Mouse (Mus musculus) intestine, embryonic 16.5 days (tissue): ENCODE results near the gene Prss57. TPM values are rescaled to one million over a fixed set of nuclear protein-coding genes. Genes with fewer than 3 reads are reported as not detected.

Experiments used
- ATAC-seq: fragments of 200-750 bp; cut with Nextera tagmentation; 2 replicates; pipeline ENCODE4 v1.8.0; 2017; ENCODE audit warnings: moderate TSS enrichment, moderate library complexity
- H3K27ac ChIP-seq: fragments of 300-500 bp; sonication (generic); 2 replicates; pipeline ENCODE4 v1.5.1; 2014; ENCODE audit warnings: mild to moderate bottlenecking, low read length
- H3K27me3 ChIP-seq: fragments of 300-500 bp; sonication (generic); replicated peaks from 2 replicates; pipeline ENCODE4 v1.6.1; 2014; ENCODE audit warnings: low read length, control low read depth, mixed read lengths; ENCODE audit not compliant: control insufficient read depth, insufficient read depth
- H3K36me3 ChIP-seq: fragments of 300-500 bp; sonication (generic); 2 replicates; pipeline ENCODE4 v1.6.1; 2014; ENCODE audit warnings: low read length, control low read depth; ENCODE audit not compliant: control insufficient read depth, insufficient read depth
- H3K4me1 ChIP-seq: fragments of 300-500 bp; sonication (generic); 2 replicates; pipeline ENCODE4 v1.6.1; 2014; ENCODE audit warnings: low read length, control low read depth, mixed read lengths; ENCODE audit not compliant: control insufficient read depth, insufficient read depth
- H3K4me2 ChIP-seq: fragments of 300-500 bp; sonication (generic); 2 replicates; pipeline ENCODE4 v1.6.1; 2014; ENCODE audit warnings: low read depth, low read length, control low read depth
- H3K4me3 ChIP-seq: fragments of 300-500 bp; sonication (generic); 2 replicates; pipeline ENCODE4 v1.5.1; 2014; ENCODE audit warnings: mild to moderate bottlenecking, low read length
- H3K9ac ChIP-seq: fragments of 300-500 bp; sonication (generic); 2 replicates; pipeline ENCODE4 v1.6.1; 2014; ENCODE audit warnings: low read depth, low read length
- H3K9me3 ChIP-seq: fragments of 300-500 bp; sonication (generic); 2 replicates; pipeline ENCODE4 v1.6.1; 2016; ENCODE audit warnings: low read length, control low read depth; ENCODE audit not compliant: control insufficient read depth
- WGBS: fragments of 180-500 bp; shearing (Covaris S2); extraction: QIAGEN DNeasy Blood & Tissue Kit; methylation state at CpG from one replicate; pipeline ENCODE4 v1.1.7; 2014; 5-methylcytosine and 5-hydroxymethylcytosine counted together
- polyA plus RNA-seq: library from polyadenylated mRNA; unstranded; fragments of >200 nt; fragmentation: Nextera tagmentation; extraction: Ambion mirVana; gene quantifications from 2 replicates; pipeline ENCODE4 v1.2.1, GENCODE M21; 2015

The Prss57 gene
- polyA plus RNA-seq, 1 experiment from 2014 or later, result 0.11 TPM

- Histone ChIP-seq H3K9ac (peak overlapping the region; percentile 49), H3K27ac (peak overlapping the region; percentile 73), H3K27me3 (peaks cover 2% of the 10 kb centered on the region; the same call in 1 of the 2 replicates), H3K4me3 (peak overlapping the region; percentile 54), H3K4me1 (peaks cover 37% of the 10 kb centered on the region), H3K9me3 (no peaks in the 10 kb centered on the region), H3K36me3 (no peaks in the 10 kb centered on the region), H3K4me2 (peak overlapping the region; percentile 94)
- WGBS, result 1% methylated on average over 55 of the region's 55 CpGs
- peak; percentile 90 for ATAC-seq
Observed at GRCm38 (mm10) chr10:79779784-79780663, 10.7 kb downstream of the Prss57 start.

GRCm38 (mm10) chr10:79779193-79779592, 11.6 kb downstream of the Prss57 start:
- H3K4me1 ChIP-seq, result peaks cover 37% of the 10 kb centered on the region
- H3K27me3 ChIP-seq, result peaks cover 1% of the 10 kb centered on the region; the same call in 1 of the 2 replicates
- no peak overlapping the region for H3K4me3 ChIP-seq
- H3K9ac ChIP-seq, result no peak overlapping the region
- no peaks in the 10 kb centered on the region for H3K36me3 ChIP-seq
- H3K4me2 ChIP-seq, result no peak overlapping the region
- no peak overlapping the region for H3K27ac ChIP-seq
- no peaks in the 10 kb centered on the region for H3K9me3 ChIP-seq
- no peak for ATAC-seq
- WGBS, result 40% methylated on average over 2 of the region's 2 CpGs

- 14% methylated on average over 15 of the region's 15 CpGs for WGBS
- no peak for ATAC-seq
- peak overlapping the region; percentile 57 for H3K27ac ChIP-seq
- H3K4me1 ChIP-seq, result peaks cover 37% of the 10 kb centered on the region
- H3K4me2 ChIP-seq, result peak overlapping the region; percentile 91
- H3K9me3 ChIP-seq, result no peaks in the 10 kb centered on the region
- peak overlapping the region; percentile 60 for H3K4me3 ChIP-seq
- H3K27me3 ChIP-seq, result no peaks in the 10 kb centered on the region; the same call in 1 of the 2 replicates
- H3K36me3 ChIP-seq, result no peaks in the 10 kb centered on the region
- peak overlapping the region; percentile 72 for H3K9ac ChIP-seq
Observed at GRCm38 (mm10) chr10:79778006-79778405, 12.8 kb downstream of the Prss57 start.

GRCm38 (mm10) chr10:79777103-79777531, 13.6 kb downstream of the Prss57 start, which contains the start of gene Fstl3:
TSS of gene Fstl3 (plus strand) at chr10:79777272.
- Histone ChIP-seq H3K4me1 (peaks cover 37% of the 10 kb centered on the region), H3K27ac (peak within 1 kb of the TSS; percentile 57), H3K36me3 (no peaks in the 10 kb centered on the region), H3K4me3 (peak within 1 kb of the TSS; percentile 60), H3K9me3 (0 out of 2 replicates have a peak, but pooled peaks cover 4% of the 10 kb centered on the region), H3K27me3 (no peaks in the 10 kb centered on the region; the same call in 1 of the 2 replicates), H3K9ac (peak within 1 kb of the TSS; percentile 72), H3K4me2 (peak within 1 kb of the TSS; percentile 91)
- WGBS, result 2% methylated on average over 36 of the region's 39 CpGs
- ATAC-seq, result no peak

GRCm38 (mm10) chr10:79774486-79775279, 16.1 kb downstream of the Prss57 start:
- H3K9ac ChIP-seq, result no peak overlapping the region
- no peak overlapping the region for H3K4me3 ChIP-seq
- no peak overlapping the region for H3K27ac ChIP-seq
- no peaks in the 10 kb centered on the region; the same call in 1 of the 2 replicates for H3K27me3 ChIP-seq
- H3K36me3 ChIP-seq, result no peaks in the 10 kb centered on the region
- ATAC-seq, result no peak
- peaks cover 25% of the 10 kb centered on the region for H3K4me1 ChIP-seq
- H3K9me3 ChIP-seq, result 0 out of 2 replicates have a peak, but pooled peaks cover 5% of the 10 kb centered on the region
- no peak overlapping the region for H3K4me2 ChIP-seq
- 63% methylated on average over 5 of the region's 5 CpGs for WGBS

GRCm38 (mm10) chr10:79773208-79773607, 17.6 kb downstream of the Prss57 start:
- H3K9ac ChIP-seq, result no peak overlapping the region
- H3K27ac ChIP-seq, result no peak overlapping the region
- peaks cover 18% of the 10 kb centered on the region for H3K4me1 ChIP-seq
- no peaks in the 10 kb centered on the region; the same call in 1 of the 2 replicates for H3K27me3 ChIP-seq
- H3K9me3 ChIP-seq, result 0 out of 2 replicates have a peak, but pooled peaks cover 5% of the 10 kb centered on the region
- ATAC-seq, result no peak
- 82% methylated on average over 2 of the region's 2 CpGs for WGBS
- no peaks in the 10 kb centered on the region for H3K36me3 ChIP-seq
- H3K4me2 ChIP-seq, result no peak overlapping the region
- H3K4me3 ChIP-seq, result no peak overlapping the region

GRCm38 (mm10) chr10:79772320-79772719, 18.4 kb downstream of the Prss57 start:
- ATAC-seq, result no peak
- H3K36me3 ChIP-seq, result no peaks in the 10 kb centered on the region
- H3K4me3 ChIP-seq, result no peak overlapping the region
- 0 out of 2 replicates have a peak, but pooled peaks cover 5% of the 10 kb centered on the region for H3K9me3 ChIP-seq
- H3K27me3 ChIP-seq, result no peaks in the 10 kb centered on the region; the same call in 1 of the 2 replicates
- H3K27ac ChIP-seq, result no peak overlapping the region
- no peak overlapping the region for H3K4me2 ChIP-seq
- H3K9ac ChIP-seq, result no peak overlapping the region
- 98% methylated on average over 3 of the region's 3 CpGs for WGBS
- peaks cover 18% of the 10 kb centered on the region for H3K4me1 ChIP-seq

GRCm38 (mm10) chr10:79769329-79769728, 21.4 kb downstream of the Prss57 start:
- Histone ChIP-seq H3K4me2 (no peak overlapping the region), H3K9me3 (0 out of 2 replicates have a peak, but pooled peaks cover 5% of the 10 kb centered on the region), H3K36me3 (no peaks in the 10 kb centered on the region), H3K27ac (no peak overlapping the region), H3K27me3 (no peaks in the 10 kb centered on the region), H3K4me1 (peaks cover 28% of the 10 kb centered on the region), H3K9ac (no peak overlapping the region), H3K4me3 (no peak overlapping the region)
- WGBS, result 30% methylated on average over 4 of the region's 4 CpGs
- no peak for ATAC-seq

- Histone ChIP-seq H3K4me1 (peaks cover 37% of the 10 kb centered on the region), H3K27me3 (no peaks in the 10 kb centered on the region), H3K9ac (no peak overlapping the region), H3K27ac (no peak overlapping the region), H3K4me3 (no peak overlapping the region), H3K4me2 (no peak overlapping the region), H3K36me3 (no peaks in the 10 kb centered on the region), H3K9me3 (0 out of 2 replicates have a peak, but pooled peaks cover 5% of the 10 kb centered on the region)
- ATAC-seq, result no peak
- WGBS, result 1% methylated on average over 5 of the region's 5 CpGs
Observed at GRCm38 (mm10) chr10:79768400-79768799, 22.4 kb downstream of the Prss57 start.
